Mouse (Mus musculus): ENCODE results near the gene Dapk2.

Dapk2 gene

GRCm38 (mm10) chr9:66157958-66158830 lies at the start of gene Dapk2:
TSS of gene Dapk2 (plus strand) at chr9:66158223.
- WGBS = 5% methylated on average over 57 of the region's 58 CpGs

DNA sequence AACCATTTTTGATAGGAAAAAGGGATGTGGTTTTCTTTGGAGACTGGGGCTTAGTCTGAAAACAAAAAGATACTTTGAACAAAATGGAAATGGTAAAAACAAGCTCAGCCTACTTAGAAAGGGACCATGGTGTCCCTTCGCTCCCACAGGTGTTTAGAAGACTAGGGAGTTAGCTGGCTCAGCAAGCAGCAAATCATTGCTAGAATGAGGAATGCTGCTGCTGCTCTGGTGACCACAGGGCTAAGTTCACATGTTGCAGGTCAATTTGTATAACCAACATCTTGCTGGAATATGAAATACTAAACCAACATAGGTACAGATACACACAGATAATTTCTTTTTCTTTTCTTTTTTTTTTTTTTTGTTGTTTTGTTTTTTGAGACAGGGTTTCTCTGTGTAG lies 48.4 kb upstream of the Dapk2 start:
- 100% methylated on average over 1 of the region's 1 CpGs for WGBS

DNA sequence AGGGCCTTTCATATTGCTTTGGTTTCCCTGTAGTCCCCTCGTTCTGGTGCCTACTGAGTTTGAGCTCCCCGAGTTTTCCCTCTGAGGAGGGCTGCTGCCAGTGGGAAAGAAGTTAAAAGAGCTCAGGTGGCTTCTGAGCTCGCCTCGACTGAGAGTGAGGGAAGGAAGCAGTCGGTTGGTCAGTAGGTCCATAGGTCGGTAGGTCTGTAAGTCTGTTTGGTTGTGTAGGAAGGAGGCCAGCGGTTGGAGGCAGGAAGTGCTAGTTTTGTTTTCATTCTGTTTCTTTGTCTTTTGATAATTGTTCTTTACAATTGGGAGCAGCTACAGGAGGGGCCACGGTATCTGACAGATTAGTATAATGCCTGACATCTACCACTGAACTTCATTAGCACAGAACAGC lies 47.9 kb upstream of the Dapk2 start:
- 59% methylated on average over 8 of the region's 8 CpGs for WGBS

GRCm38 (mm10) chr9:66110611-66111379 lies 47.2 kb upstream of the Dapk2 start:
- 65% methylated on average over 8 of the region's 8 CpGs for WGBS

GRCm38 (mm10) chr9:66114341-66114740 lies 43.7 kb upstream of the Dapk2 start:
- 88% methylated on average over 3 of the region's 3 CpGs for WGBS

GRCm38 (mm10) chr9:66116890-66117289 lies 41.1 kb upstream of the Dapk2 start:
- 20% methylated on average over 8 of the region's 8 CpGs for WGBS

GRCm38 (mm10) chr9:66119498-66119897 lies 38.5 kb upstream of the Dapk2 start:
- 47% methylated on average over 2 of the region's 2 CpGs for WGBS

DNA sequence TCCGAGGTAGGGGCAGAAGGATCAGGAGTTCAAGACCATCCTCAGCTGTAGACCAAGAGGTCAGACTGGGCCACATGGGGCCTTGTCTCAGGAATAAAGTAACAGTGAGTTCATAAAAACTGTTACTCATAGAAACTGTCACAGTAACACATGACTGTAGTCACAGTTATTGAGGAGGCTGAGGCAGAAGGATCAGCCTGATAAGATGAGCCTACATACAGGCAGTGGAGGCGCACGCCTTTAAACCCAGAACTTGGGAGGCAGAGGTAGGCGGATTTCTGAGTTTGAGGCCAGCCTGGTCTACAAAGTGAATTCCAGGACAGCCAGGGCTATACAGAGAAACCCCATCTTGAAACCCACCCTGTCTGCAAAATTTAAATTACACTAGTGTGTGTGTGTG lies 37.9 kb upstream of the Dapk2 start:
- 84% methylated on average over 4 of the region's 4 CpGs for WGBS

GRCm38 (mm10) chr9:66120945-66121344 lies 37.1 kb upstream of the Dapk2 start:
- WGBS = 68% methylated on average over 3 of the region's 3 CpGs

DNA sequence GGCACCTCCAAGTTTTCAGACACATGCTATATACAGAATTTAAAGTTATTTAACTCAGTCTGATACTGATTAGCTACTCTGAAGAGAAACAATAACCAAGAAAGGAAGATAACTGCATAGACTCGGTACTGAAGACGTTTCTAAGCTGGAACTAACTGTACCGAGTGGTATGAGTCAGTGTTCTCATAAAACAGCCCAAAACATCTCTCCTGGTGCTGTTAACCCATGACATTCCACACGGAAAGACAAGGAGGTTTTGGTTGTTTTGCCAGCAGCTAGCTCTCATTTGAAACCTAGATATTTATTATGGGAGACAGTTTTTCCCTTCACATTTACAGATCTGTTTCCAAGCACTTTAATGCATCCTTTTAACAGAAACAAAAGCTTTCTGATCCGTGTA lies 34.4 kb upstream of the Dapk2 start:
- WGBS = 2% methylated on average over 5 of the region's 5 CpGs

GRCm38 (mm10) chr9:66124111-66124531 lies 33.9 kb upstream of the Dapk2 start:
- WGBS = 0% methylated on average over 12 of the region's 12 CpGs

DNA sequence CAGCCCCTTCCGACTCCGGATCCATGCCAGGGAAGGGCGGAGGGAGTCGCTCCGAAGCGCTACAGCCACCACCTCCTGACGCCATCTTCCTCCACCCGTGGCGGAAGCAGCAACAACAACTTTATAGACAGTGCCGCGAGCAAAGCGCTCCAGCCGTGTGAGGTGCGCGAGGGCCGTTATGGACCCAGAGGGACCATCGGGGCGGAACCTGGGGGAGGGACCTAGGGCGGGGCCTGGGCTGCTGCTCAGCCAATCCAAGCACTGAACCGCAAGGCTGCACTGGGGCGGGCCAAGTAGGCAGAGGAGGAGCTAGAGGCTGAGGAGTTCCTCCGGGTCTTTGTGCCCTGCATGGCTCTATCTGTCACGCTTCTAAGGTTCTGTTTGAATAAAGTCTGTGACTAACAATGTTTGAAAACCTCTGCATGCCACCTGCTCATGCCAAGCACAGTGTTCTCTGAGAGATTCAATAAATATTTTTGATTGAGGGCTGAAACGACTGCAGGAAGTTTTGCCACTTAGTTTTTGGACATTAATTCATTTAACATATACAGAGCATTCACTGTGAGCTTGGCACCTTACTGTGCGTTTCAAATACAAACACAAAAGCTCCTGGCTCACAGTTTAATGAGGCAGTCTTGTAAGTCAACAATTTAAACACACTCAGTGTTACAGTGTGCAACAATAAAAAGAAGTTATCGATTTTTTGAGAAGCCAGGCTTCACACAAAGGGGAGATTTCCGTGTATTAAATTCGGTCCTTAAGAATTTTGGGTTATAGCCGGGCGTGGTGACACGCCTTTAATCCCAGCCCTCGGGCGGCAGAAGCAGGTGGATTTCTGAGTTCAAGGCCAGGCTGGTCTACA lies 33.1 kb upstream of the Dapk2 start:
- 9% methylated on average over 33 of the region's 33 CpGs for WGBS

DNA sequence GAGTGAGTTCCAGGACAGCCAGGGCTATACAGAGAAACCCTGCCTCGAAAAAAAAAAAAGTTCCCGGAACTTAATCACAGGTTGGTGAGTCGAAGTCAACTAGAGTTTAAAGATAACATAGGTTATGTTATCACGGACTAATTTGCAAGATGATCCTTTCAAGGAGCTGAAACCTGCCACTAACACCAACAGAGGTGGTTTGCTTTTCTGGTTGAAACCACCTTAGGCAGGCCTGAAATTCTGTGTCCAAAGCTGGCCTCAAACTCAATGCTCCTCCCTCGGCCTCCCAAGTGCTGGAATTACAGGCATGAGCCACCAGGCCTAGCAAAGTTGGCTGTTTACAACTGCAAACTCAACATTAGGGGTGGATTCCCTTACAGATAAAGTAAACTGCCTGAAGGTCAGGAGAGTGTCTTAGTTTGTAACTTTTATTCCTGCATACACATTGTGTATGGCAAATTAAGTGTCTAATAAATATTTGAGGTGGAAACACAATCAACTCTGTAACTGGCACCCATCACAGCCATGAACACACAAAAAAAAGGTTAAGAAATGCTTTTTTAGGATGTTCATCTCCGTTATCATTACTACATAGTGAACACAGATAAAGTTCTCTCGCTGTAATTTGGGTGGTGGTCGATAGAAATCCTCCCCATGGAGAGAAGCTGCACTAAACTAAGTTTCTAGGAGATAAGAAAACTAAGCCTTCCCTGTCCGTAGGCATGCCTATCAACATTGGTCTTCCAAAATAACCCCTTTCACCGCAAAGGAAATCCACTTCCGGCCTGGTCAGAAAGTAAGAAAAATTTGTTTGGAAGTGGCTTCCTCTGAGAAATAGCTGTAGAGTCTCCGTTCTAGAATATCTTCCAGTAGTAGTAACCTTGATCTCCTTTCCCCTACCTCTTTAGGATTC lies 32.2 kb upstream of the Dapk2 start:
- WGBS = 51% methylated on average over 12 of the region's 12 CpGs

- WGBS = under 1% methylated on average over 34 of the region's 34 CpGs
Measured at GRCm38 (mm10) chr9:66126456-66127192, 31.4 kb upstream of the Dapk2 start, which contains the start of the genes Snx1 and Ciao2a. TSS of gene Snx1 (minus strand) at chr9:66126587. TSS of gene Ciao2a (plus strand) at chr9:66126611.

- 24% methylated on average over 6 of the region's 6 CpGs for WGBS
Measured at GRCm38 (mm10) chr9:66127193-66127546, 30.9 kb upstream of the Dapk2 start.

- 96% methylated on average over 4 of the region's 4 CpGs for WGBS
Measured at GRCm38 (mm10) chr9:66127884-66128283, 30.1 kb upstream of the Dapk2 start.

DNA sequence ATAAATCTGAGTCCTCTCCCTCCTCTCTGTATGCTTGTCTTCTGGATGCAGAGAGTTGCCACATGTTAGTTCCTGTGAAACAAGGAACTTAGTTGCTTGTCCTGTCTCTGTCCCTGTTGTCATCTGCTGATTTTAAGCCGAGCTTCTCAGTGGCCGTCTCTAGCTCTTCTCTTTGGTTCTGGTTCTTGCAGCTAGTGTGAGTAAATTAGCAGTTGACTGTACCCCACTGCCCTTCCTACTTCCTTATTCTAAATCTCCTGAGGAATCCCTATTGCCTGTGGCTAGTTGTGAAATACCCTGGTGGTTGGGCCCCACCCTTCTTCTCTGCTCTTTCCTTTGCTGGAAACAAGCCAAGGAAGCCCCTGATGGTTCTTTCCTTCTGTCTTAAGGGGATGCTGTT lies 26.6 kb upstream of the Dapk2 start:
- 91% methylated on average over 2 of the region's 2 CpGs for WGBS

DNA sequence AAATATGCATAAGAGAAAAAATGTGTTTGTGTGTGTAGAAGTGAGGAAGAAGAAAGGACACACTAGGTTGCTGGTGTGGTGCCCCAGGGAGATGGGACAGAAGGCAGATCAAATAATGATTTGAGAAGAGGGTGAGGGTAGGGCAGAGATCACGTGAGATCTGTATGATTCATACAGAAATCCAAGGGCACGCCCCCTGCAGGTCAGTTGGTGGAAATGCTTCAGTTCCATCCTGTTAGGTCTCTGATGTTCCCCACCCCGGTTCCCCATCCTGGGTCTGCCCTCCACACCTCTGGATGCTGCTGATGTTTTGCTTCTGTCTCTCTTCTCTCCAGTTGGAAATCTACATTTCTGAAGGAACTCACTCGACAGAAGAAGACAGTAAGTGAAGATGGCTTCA lies 22.1 kb upstream of the Dapk2 start:
- 51% methylated on average over 4 of the region's 4 CpGs for WGBS

DNA sequence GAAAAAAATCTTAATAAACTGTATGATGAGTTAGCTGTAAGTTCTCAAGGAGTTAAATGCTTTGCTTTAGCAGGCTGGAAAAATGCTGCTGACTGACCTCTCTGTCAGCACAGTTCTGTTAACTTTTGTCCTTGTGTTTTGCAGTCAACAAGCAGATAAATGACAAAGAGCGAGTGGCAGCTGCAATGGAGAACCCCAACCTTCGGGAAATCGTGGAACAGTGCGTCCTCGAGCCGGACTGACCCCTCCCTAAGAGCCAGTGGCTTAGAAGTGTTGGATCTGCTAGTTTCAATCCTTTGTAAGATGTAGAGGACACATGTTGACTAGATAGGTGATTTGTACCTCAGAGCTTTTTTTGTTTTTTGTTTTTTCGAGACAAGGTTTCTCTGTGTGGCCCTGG lies 19.8 kb upstream of the Dapk2 start:
- WGBS = 80% methylated on average over 7 of the region's 7 CpGs

- 69% methylated on average over 1 of the region's 1 CpGs for WGBS
Measured at GRCm38 (mm10) chr9:66142265-66142664, 15.8 kb upstream of the Dapk2 start.

All from cerebral cortex, adult 2 months (tissue).